Mouse (Mus musculus): ENCODE data around the gene Lrp5.

Lrp5 gene

DNA sequence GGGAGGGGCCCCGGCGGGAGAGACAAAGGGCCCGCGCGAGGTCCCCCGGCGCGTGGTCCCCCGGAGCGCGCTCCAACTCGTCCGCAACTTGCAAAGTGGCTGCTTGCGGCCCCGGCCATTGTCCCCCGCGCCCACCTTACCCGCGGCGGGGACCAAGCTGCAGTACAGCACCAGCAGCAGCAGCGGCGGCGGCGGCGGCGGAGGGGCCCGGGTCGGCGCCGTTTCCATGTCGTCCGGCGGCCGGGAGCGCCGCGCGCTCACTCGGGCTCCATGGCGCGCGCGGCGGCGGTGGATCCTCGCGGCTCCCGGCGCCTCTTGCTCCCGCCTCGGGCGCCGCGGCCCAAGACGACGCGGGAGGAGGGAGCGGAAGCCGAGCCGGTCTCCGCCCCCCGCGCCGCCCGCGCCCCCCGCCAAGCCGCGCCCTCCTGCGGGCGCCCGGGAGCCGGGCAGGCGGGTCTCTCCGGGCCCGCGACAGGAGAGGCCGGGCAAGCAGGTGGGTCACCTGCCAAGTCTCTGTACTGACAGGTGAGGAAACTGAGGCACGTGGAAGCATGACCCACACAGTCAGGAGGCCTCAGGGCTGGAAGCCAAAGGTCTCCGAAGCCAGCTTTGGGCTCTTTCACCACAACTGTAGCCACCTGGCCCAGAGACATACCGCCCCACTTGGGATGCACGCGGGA lies at the start of gene Lrp5:
Gene Lrp5 (minus strand): TSS at position 350 of the 680 bp plus-strand sequence.
- DNase-seq, result peak; percentile 41

GRCm38 (mm10) chr19:3736001-3736400 lies 49.6 kb upstream of the Lrp5 start:
- DNase-seq, result no peak

DNA sequence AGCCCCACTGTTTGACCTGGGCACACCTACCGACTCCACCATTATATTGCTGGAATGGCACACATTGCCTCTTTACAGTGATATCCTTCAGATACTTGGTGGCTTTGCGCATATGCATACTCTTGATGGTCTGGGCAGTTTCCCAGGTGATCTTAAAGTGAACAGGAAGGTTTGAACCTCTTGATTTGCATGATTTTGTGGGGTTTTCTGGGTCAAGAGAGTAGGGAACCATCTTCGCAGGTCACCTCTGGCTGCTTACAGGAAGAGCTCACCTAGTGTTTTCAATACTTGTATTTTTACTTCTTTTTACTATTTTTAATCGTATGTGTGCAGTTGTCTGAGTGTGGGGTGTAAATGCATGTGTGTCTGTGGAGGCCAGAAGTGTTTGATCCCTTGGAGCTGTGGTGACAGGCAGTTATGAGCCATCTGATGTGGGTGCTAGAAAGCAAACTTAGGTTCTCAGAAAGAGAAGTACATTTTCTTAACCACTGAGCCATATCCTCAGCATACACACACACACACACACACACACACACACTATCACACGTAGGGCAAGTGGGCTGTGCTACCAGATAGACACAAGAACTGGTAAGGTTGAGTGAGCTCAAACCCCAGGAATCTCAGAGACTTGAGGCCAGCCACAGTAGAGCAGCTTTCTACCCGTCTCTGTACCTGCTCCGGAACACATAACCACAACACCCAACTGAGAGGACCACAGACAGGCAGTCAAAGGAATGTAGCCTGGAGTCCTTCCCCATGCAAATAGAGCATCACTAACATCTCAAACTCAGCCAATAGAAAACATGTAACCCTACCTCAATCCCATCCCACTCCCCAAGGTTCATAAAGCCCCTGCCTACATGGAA lies 44.6 kb upstream of the Lrp5 start:
- no peak for DNase-seq

DNA sequence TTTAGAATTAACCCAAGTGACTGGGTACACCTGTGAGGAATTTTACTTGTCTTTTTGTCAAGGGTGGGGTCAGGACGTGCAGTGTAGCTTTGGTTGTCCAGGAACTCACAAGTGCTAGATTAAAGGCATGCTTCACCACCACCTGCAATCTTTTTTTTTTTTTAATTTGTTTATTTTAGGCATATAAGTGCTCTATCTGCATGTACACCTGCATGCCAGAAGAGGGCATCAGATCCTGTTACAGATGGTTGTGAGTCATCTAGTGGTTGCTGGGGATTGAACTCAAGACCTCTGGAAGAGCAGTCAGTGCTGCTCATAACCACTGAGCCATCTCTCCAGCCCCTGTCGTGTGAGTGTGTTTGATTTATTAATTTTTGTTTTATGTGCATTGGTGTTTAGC lies 42.5 kb upstream of the Lrp5 start:
- DNase-seq, result no peak

GRCm38 (mm10) chr19:3724779-3725178 lies 38.4 kb upstream of the Lrp5 start:
- DNase-seq, result peak; percentile 64

- peak; percentile 49 for DNase-seq
Observed at GRCm38 (mm10) chr19:3723904-3724303, 37.5 kb upstream of the Lrp5 start.

- DNase-seq, result no peak
Observed at GRCm38 (mm10) chr19:3723170-3723569, 36.8 kb upstream of the Lrp5 start.

GRCm38 (mm10) chr19:3719362-3719891 lies 33.1 kb upstream of the Lrp5 start:
- peak; percentile 49 for DNase-seq

- DNase-seq, result peak; percentile 66
Observed at GRCm38 (mm10) chr19:3718481-3719361, 32.4 kb upstream of the Lrp5 start.

DNA sequence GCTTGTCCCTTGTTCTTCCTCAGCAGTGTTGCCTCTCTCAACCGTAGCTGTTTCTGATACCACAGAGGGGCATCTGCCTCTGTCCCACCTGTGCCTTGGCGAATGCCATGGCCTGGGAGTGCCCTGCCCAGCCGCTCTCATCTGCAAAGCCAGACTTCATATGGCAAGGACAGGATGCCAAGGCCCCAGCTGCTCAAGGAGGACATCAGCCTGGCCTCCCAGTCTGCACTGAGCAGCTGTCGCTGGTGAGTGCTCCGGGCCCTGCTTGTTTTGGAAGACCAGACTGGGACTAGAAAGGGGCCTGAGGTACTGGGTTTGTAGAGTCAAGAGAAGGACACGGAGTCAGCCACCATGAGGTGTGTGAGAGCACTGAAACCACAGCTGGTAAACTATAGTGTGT lies 28.0 kb upstream of the Lrp5 start:
- no peak for DNase-seq

GRCm38 (mm10) chr19:3710436-3710835 lies 24.1 kb upstream of the Lrp5 start:
- DNase-seq, result no peak

GRCm38 (mm10) chr19:3709013-3709787 lies 22.8 kb upstream of the Lrp5 start:
- DNase-seq, result no peak

- peak; percentile 98 for DNase-seq
Observed at GRCm38 (mm10) chr19:3708078-3709012, 22.0 kb upstream of the Lrp5 start, which contains the start of gene 1810055G02Rik. Gene 1810055G02Rik (plus strand): TSS chr19:3708293.

GRCm38 (mm10) chr19:3707553-3707952 lies 21.2 kb upstream of the Lrp5 start:
- peak; percentile 16 for DNase-seq

GRCm38 (mm10) chr19:3706258-3706657 lies 19.9 kb upstream of the Lrp5 start:
- DNase-seq, result no peak

GRCm38 (mm10) chr19:3702460-3702859 lies 16.1 kb upstream of the Lrp5 start:
- no peak for DNase-seq

- DNase-seq, result peak; percentile 64
Observed at GRCm38 (mm10) chr19:3699508-3700438, 13.4 kb upstream of the Lrp5 start.

GRCm38 (mm10) chr19:3698035-3698434 lies 11.7 kb upstream of the Lrp5 start:
- DNase-seq, result no peak

GRCm38 (mm10) chr19:3695976-3696375 lies 9.6 kb upstream of the Lrp5 start:
- DNase-seq, result no peak

DNA sequence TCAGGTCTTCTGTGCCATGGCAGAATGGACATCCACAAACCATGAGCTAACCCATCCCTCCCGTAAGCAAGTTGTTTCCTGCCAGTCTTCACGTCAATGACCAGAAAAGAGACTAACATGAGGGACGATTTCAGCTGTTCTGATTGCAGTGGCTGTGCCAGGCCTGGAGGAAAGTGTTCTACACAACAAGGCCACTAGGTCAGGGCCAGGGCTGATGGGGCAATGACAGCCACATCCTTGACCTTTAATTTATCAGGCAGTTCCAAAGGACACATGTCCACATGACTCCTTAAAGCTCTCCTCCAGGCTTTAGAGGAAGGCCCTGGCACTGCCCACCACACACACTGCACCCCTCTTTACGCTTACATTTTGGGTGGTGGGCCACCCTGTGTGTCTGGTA lies 9.1 kb upstream of the Lrp5 start:
- no peak for DNase-seq

Measured in right cerebral cortex, postnatal 4 days (tissue).